Mouse (Mus musculus): ENCODE data around the gene P3h4. TPM values are rescaled to one million over a fixed set of nuclear protein-coding genes. Genes with fewer than 3 reads are reported as not detected.

P3h4 gene
- polyA plus RNA-seq, 1 experiment from 2014 or later = 17.8 TPM

DNA sequence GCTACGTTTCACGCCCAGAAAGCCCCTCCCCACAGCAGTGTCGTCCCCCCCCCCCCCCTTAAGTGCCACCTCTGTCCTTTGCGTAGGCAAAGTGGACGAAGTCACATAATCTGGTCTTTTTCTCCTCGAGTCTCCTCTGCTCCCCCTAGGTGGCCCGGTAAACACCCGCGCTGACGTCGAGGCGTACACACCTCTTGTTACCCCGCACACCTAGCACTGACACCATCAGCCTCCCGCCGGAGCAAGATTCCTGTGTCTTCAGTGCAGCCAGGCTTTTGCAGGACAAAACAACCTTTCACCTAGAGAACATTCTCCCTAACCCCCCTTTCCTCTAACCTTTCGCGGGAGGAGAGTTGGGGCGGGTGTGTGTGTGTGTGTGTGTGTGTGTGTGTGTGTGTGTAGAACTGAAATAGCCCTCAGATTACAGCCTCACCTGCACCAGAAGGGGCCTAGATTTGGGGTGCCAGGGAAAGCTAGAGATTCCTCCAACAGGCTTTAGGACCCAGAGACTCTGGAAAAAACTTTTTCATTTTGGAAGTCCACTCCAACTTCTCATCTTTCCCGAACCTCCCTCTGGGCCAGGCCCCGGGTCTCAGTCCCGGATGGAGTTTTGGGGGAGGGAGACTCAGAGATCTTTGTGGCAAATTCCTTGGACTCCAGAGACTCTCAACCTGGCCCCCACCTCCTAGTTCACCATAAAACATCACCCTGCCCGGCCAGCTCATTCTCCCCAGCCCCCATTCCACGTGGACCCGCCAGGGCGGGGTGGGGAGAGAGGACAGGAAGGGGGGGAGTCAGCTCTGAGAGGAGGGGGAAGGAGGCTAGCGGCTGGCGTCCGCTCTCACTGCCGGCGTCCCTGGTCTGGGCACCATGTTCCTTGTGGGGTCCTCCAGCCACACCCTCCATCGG, 532 bp upstream of the P3h4 start, which contains the start of gene Fkbp10:
Gene Fkbp10 (plus strand): TSS at position 784 of the 909 bp plus-strand sequence.
- Histone ChIP-seq H3K4me1 (replicated peaks; ENCODE audit: control insufficient read depth, insufficient read depth, low read length) (peaks cover 13% of the 10 kb centered on the region; the same call in 1 of the 2 replicates), H3K27me3 (ENCODE audit: control insufficient read depth, insufficient read depth, low read length) (peaks cover 9% of the 10 kb centered on the region), H3K27ac (ENCODE audit: low read depth, low read length) (peak within 1 kb of the TSS; percentile 10; the same call in 1 of the 2 replicates)

DNA sequence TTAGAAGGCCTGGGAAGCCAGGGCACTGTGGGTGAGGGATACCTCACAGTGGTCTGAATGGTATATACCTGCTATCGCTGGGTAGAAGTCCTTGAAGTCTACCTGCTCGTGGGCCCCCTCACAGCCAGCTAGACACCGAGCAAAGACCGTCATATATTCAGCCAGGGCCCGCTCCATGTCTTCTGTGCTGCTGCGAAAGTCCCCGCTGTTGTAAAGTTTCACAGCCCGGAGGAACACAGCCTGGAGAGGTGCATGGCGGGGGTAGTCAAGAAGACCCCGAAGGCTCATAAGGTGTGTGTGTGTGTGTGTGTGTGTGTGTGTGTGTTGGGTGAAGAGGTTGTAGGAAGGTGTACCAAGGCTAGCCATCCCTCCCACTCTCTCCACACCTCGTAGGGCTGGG, 1.1 kb downstream of the P3h4 start:
- H3K4me2 ChIP-seq (ENCODE audit: low read depth, low read length, severe bottlenecking) = peak overlapping the region; percentile 67; the same call in 1 of the 2 replicates
- ATAC-seq (replicated peaks; ENCODE audit: low FRiP score) (no peak), DNase-seq (ENCODE audit: low spot score) (no peak)
- peak overlapping the region; percentile 57 for H3K4me3 ChIP-seq (ENCODE audit: low read depth, low read length)
- 83% methylated on average over 11 of the region's 11 CpGs for WGBS
- H3K4me1 ChIP-seq (replicated peaks; ENCODE audit: control insufficient read depth, insufficient read depth, low read length) = peaks cover 13% of the 10 kb centered on the region; the same call in 1 of the 2 replicates
- H3K9ac ChIP-seq (ENCODE audit: low read length) = peak overlapping the region; percentile 69
- no peak overlapping the region for H3K27ac ChIP-seq (ENCODE audit: low read depth, low read length)
- H3K9me3 ChIP-seq (ENCODE audit: control insufficient read depth, low read length) = no peaks in the 10 kb centered on the region
- H3K27me3 ChIP-seq (ENCODE audit: control insufficient read depth, insufficient read depth, low read length) = peaks cover 9% of the 10 kb centered on the region
- H3K36me3 ChIP-seq (ENCODE audit: control insufficient read depth, insufficient read depth, low read length) = no peaks in the 10 kb centered on the region

More for the DNA sequence above, 532 bp upstream of the P3h4 start, which contains the start of gene Fkbp10:
- under 1% methylated on average over 31 of the region's 31 CpGs for WGBS
- H3K36me3 ChIP-seq (ENCODE audit: control insufficient read depth, insufficient read depth, low read length) = no peaks in the 10 kb centered on the region
- peak within 1 kb of the TSS; percentile 67 for H3K4me2 ChIP-seq (ENCODE audit: low read depth, low read length, severe bottlenecking)
- H3K4me3 ChIP-seq (ENCODE audit: low read depth, low read length) = peak within 1 kb of the TSS; percentile 57
- H3K9me3 ChIP-seq (ENCODE audit: control insufficient read depth, low read length) = no peaks in the 10 kb centered on the region
- DNase-seq (ENCODE audit: low spot score) (peak; percentile 74), ATAC-seq (replicated peaks; ENCODE audit: low FRiP score) (peak; percentile 36)
- H3K9ac ChIP-seq (ENCODE audit: low read length) = peak within 1 kb of the TSS; percentile 69

DNA sequence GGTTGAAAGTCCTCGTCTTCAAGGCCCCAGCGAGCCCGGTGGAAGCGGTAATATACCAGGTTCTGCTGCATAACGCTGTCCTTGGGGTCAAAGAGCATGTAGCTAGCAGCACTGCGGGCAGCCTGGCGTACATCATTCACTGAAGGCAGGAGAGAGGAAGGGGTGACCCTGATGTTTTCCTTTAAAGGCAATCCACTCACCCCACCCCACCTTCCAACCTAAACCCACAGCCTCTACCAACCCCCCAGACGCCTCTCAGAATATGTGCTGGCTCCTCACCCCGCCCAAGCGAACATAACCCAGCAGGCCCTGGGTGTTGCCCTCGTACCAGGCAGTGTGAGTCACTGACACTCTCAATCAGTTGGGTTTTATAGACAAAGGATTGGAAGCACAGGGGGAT, 2.9 kb downstream of the P3h4 start:
- H3K27me3 ChIP-seq (ENCODE audit: control insufficient read depth, insufficient read depth, low read length) = peaks cover 9% of the 10 kb centered on the region
- no peak overlapping the region for H3K27ac ChIP-seq (ENCODE audit: low read depth, low read length)
- H3K9ac ChIP-seq (ENCODE audit: low read length) = no peak overlapping the region
- no peak overlapping the region for H3K4me2 ChIP-seq (ENCODE audit: low read depth, low read length, severe bottlenecking)
- peaks cover 13% of the 10 kb centered on the region; the same call in 1 of the 2 replicates for H3K4me1 ChIP-seq (replicated peaks; ENCODE audit: control insufficient read depth, insufficient read depth, low read length)
- WGBS = 81% methylated on average over 11 of the region's 11 CpGs
- no peak for ATAC-seq (replicated peaks; ENCODE audit: low FRiP score)
- no peaks in the 10 kb centered on the region for H3K9me3 ChIP-seq (ENCODE audit: control insufficient read depth, low read length)
- H3K36me3 ChIP-seq (ENCODE audit: control insufficient read depth, insufficient read depth, low read length) = no peaks in the 10 kb centered on the region
- no peak for DNase-seq (ENCODE audit: low spot score)
- H3K4me3 ChIP-seq (ENCODE audit: low read depth, low read length) = no peak overlapping the region

GRCm38 (mm10) chr11:100409686-100410085, 5.0 kb downstream of the P3h4 start:
- H3K4me1 ChIP-seq (replicated peaks; ENCODE audit: control insufficient read depth, insufficient read depth, low read length) = peaks cover 11% of the 10 kb centered on the region; the same call in 1 of the 2 replicates
- DNase-seq (ENCODE audit: low spot score) = no peak
- no peaks in the 10 kb centered on the region for H3K36me3 ChIP-seq (ENCODE audit: control insufficient read depth, insufficient read depth, low read length)
- no peak overlapping the region for H3K4me3 ChIP-seq (ENCODE audit: low read depth, low read length)
- H3K27ac ChIP-seq (ENCODE audit: low read depth, low read length) = no peak overlapping the region
- peaks cover 2% of the 10 kb centered on the region; the same call in 1 of the 2 replicates for H3K27me3 ChIP-seq (ENCODE audit: control insufficient read depth, insufficient read depth, low read length)
- H3K9ac ChIP-seq (ENCODE audit: low read length) = no peak overlapping the region
- WGBS = 94% methylated on average over 3 of the region's 3 CpGs
- H3K9me3 ChIP-seq (ENCODE audit: control insufficient read depth, low read length) = no peaks in the 10 kb centered on the region
- H3K4me2 ChIP-seq (ENCODE audit: low read depth, low read length, severe bottlenecking) = no peak overlapping the region
- no peak for ATAC-seq (replicated peaks; ENCODE audit: low FRiP score)

GRCm38 (mm10) chr11:100408835-100409462, 5.7 kb downstream of the P3h4 start:
- DNase-seq (ENCODE audit: low spot score) = no peak
- Histone ChIP-seq H3K4me1 (replicated peaks; ENCODE audit: control insufficient read depth, insufficient read depth, low read length) (peaks cover 6% of the 10 kb centered on the region; the same call in 1 of the 2 replicates), H3K9ac (ENCODE audit: low read length) (no peak overlapping the region), H3K4me2 (ENCODE audit: low read depth, low read length, severe bottlenecking) (no peak overlapping the region), H3K9me3 (ENCODE audit: control insufficient read depth, low read length) (no peaks in the 10 kb centered on the region), H3K4me3 (ENCODE audit: low read depth, low read length) (no peak overlapping the region), H3K36me3 (ENCODE audit: control insufficient read depth, insufficient read depth, low read length) (no peaks in the 10 kb centered on the region), H3K27me3 (ENCODE audit: control insufficient read depth, insufficient read depth, low read length) (peaks cover 2% of the 10 kb centered on the region; the same call in 1 of the 2 replicates), H3K27ac (ENCODE audit: low read depth, low read length) (no peak overlapping the region)
- no peak for ATAC-seq (replicated peaks; ENCODE audit: low FRiP score)
- WGBS = 94% methylated on average over 12 of the region's 12 CpGs

GRCm38 (mm10) chr11:100408076-100408834, 6.4 kb downstream of the P3h4 start:
- Histone ChIP-seq H3K4me2 (ENCODE audit: low read depth, low read length, severe bottlenecking) (no peak overlapping the region), H3K27me3 (ENCODE audit: control insufficient read depth, insufficient read depth, low read length) (no peaks in the 10 kb centered on the region; the same call in 1 of the 2 replicates), H3K4me3 (ENCODE audit: low read depth, low read length) (no peak overlapping the region), H3K9ac (ENCODE audit: low read length) (no peak overlapping the region), H3K4me1 (replicated peaks; ENCODE audit: control insufficient read depth, insufficient read depth, low read length) (peaks cover 5% of the 10 kb centered on the region; the same call in 1 of the 2 replicates), H3K27ac (ENCODE audit: low read depth, low read length) (no peak overlapping the region), H3K9me3 (ENCODE audit: control insufficient read depth, low read length) (no peaks in the 10 kb centered on the region), H3K36me3 (ENCODE audit: control insufficient read depth, insufficient read depth, low read length) (no peaks in the 10 kb centered on the region)
- DNase-seq (ENCODE audit: low spot score) (peak; percentile 74), ATAC-seq (replicated peaks; ENCODE audit: low FRiP score) (no peak)
- WGBS = 46% methylated on average over 10 of the region's 10 CpGs

DNA sequence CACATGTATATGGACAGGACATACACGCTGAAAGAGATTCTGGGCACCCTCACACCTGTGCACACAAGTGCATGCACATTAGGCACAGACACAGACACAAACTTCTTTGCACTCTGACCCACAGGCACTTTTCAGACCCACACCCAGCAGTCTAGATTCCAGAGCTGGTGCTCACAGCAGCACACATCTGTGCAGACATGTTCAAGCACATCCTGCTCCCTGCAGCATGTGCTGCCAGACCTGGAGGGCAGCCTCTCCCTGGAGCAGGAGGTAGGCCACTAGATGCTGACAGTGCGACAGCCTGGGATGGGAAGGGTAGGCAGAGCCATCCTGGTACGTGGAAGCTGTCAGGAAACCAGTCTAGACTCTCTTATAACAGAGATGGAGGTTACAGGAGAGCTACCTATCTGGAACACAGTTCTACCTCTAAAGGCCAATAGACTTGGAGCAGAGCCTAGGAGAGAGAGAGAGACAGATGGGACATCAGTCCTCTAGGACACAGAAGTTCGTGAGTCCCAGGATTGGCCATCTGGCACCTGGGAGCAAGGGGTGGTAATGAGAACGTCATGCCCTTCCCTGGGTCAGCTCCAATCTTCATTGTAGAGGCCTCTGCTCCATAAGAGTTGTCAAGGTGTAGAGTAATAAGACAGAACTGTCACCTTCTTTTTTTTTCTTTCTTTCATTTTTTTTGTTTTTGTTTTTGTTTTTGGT, 7.5 kb downstream of the P3h4 start:
- ATAC-seq (replicated peaks; ENCODE audit: low FRiP score) = no peak
- H3K36me3 ChIP-seq (ENCODE audit: control insufficient read depth, insufficient read depth, low read length) = no peaks in the 10 kb centered on the region
- H3K9me3 ChIP-seq (ENCODE audit: control insufficient read depth, low read length) = no peaks in the 10 kb centered on the region
- 84% methylated on average over 5 of the region's 5 CpGs for WGBS
- no peak overlapping the region for H3K4me3 ChIP-seq (ENCODE audit: low read depth, low read length)
- H3K4me1 ChIP-seq (replicated peaks; ENCODE audit: control insufficient read depth, insufficient read depth, low read length) = no peaks in the 10 kb centered on the region
- no peak overlapping the region for H3K27ac ChIP-seq (ENCODE audit: low read depth, low read length)
- no peak for DNase-seq (ENCODE audit: low spot score)
- H3K4me2 ChIP-seq (ENCODE audit: low read depth, low read length, severe bottlenecking) = no peak overlapping the region
- H3K27me3 ChIP-seq (ENCODE audit: control insufficient read depth, insufficient read depth, low read length) = no peaks in the 10 kb centered on the region
- no peak overlapping the region for H3K9ac ChIP-seq (ENCODE audit: low read length)
